Mouse (Mus musculus): ENCODE measurements around the gene Nudt19.
"Not testable (repeated sequence)": the region's sequence is repeated elsewhere in the genome, so short reads cannot be mapped to it uniquely, and the experiment has no call there.

The Nudt19 gene

GRCm38 (mm10) chr7:35565965-35566364, 9.9 kb upstream of the Nudt19 start:
- DNase-seq (ENCODE audit: low read depth): not testable (repeated sequence)

DNA sequence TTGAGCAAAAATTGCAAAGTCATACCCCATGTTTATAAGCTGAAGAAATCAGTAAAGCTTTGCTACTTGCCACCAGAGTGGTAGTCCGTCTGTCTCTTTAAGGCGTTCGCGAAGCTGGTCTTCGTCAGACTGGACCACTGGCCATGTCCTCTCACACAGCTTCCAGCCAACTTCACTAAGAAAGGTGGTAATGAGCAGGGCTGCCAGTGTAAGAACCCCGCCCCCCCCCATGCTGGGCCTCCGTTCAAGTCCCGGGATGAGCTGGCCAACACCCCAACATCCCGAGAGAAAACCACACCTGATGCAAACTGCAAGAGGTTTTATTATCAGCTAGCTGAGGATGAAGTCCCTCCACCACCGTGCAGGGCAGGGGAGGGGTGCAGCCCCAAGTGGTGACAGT, 8.8 kb upstream of the Nudt19 start:
- not testable (repeated sequence) for DNase-seq (ENCODE audit: low read depth)

DNA sequence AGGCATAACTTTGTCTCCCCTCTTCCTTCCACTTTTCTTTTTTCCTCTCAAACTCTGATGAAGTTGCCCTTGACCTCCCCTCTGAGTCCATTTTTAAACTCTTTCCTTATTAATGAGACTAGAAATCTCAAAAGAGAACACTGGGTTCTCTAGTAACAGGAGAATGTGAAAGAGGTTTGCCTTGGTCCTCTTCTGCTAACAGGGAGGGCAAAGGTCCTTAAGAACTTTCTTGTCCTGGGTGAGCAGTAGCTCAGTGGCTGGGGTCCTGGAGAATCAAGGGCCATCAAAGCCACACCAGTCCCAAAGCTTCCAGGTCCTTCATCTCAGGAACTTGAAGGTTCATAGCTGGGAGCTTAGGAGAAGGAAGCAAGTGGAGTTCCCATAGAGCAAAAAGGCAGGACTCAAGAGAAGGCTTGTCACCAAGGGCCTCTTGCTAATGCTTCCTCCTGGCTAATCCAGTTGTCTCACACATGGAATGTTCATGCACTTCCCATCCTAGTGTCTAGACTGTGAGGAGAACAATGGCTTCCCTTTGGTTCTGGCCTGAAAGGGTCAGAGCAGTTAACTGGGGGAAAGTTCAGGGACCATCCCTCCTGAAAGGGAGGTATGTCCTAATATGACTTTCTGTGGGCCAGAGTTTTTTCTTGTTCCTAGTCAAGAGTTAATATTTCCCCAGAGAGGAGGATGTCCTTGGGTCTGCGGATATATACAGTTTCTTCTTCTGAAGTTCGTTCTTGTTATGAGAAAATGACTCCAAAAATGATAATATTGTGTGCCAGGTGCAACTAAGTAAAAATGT, 8.2 kb upstream of the Nudt19 start:
- DNase-seq (ENCODE audit: low read depth): no peak

- no peak for DNase-seq (ENCODE audit: low read depth)
These were observed 7.0 kb upstream of the Nudt19 start for GRCm38 (mm10) chr7:35563071-35563470.

DNA sequence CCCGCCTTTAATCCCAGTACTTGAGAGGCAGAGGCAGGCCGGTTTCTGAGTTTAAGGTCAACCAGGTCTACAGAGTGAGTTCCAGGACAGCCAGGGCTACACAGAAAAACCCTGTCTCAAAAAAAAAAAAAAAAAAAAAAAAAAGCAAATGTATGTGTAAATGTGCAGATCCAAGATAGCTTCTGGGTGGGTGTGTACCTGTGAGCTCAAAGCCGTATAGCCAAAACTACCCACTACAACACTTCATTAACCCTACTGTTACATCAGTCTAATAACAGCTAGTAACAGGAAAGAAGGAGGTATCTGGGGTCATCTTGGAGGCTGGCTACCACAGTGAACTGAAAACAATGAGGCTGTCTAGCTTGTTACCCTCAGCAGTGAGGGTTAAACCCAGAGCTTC, 3.7 kb upstream of the Nudt19 start:
- peak; percentile 33 for DNase-seq (ENCODE audit: low read depth)

DNA sequence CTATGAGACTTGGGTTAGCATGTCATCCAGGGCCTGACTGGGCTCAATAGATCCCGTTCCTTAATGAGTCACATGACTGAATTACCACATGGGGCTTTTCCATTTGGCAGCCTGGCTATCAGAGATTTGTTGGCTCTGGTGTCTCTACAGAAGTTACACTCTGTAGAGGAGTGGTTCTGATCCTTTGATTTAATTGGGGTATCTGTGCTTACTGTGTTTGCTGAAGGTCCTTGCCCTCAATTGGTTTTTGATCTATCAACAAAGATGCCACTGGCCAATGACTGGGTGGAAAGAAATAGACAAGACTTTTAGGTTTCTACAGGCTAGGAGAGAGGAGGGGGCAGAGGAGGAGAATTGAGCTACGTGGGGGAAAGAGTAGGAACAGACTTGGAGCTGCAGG, 2.6 kb upstream of the Nudt19 start:
- no peak for DNase-seq (ENCODE audit: low read depth)

- DNase-seq (ENCODE audit: low read depth): peak; percentile 88
These were observed 1.5 kb upstream of the Nudt19 start for GRCm38 (mm10) chr7:35557577-35557976.

DNA sequence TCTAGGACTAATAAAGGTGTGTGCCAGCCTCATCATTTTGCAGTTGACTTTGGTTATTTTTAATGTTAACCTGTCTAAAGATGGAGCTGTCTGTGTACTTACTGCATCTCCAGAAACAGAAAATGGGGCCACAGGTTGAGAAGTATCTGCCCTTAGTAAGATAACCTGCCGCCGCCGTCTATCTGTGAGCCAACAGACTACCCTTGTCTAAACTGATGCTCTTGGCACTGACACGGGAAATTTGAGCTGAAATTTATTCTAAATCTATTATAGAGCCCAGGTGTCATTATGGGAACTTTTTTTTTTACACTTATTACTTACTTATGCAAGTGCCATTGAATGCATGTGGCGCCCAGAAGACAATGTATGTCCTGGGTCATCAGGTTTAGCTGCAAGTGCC, 801 bp upstream of the Nudt19 start:
- DNase-seq (ENCODE audit: low read depth): no peak

DNA sequence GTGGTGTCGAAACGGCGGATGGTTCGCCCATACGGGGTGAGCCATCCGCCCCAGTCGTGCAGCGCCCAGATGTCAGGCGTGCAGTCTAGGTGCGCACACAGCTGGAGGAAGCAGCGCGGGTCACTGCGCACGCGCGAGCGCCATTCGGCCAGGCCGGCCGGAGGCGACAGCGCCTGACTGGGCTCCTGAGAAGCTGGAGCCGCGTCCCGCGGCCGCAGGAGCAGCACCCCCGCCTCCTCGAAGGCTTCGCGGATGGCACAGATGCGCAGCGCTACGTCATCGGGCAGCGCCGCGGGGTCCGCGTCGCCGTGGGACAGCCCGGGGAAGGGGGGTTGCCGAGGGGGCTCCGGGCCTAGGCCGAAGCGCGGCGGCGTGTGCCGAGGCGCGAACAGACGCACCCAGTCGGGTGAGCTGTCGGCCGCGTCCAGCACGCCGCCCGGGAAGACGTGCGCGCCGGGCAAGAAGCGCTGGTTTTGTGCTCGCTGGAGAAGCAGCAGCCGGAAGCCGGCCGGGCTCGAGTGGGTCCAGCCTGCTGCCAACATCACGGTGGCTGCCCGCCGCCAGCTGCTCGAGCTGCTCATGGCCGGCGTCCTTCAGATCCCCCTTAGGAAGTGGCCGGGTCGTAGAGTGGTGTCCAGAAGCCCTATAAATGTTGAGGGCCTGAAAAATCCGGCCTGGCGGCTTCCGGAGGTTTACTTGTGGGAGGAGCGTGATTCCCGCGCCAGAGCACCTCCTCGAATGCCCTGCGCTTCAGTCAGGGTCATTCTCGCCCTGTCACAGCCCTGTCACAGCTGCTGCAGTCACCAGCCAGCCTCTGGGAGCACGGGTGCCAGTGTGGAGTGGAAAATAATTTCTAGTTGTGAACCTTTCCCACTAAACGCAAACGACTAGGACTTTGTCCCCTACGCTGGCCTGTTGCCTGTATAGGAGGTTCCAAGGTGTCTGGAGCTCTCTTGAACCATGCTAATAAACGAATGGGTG, 590 bp downstream of the Nudt19 start:
- DNase-seq (ENCODE audit: low read depth): peak; percentile 89

GRCm38 (mm10) chr7:35554605-35555175, 1.4 kb downstream of the Nudt19 start:
- DNase-seq (ENCODE audit: low read depth): peak; percentile 73

DNA sequence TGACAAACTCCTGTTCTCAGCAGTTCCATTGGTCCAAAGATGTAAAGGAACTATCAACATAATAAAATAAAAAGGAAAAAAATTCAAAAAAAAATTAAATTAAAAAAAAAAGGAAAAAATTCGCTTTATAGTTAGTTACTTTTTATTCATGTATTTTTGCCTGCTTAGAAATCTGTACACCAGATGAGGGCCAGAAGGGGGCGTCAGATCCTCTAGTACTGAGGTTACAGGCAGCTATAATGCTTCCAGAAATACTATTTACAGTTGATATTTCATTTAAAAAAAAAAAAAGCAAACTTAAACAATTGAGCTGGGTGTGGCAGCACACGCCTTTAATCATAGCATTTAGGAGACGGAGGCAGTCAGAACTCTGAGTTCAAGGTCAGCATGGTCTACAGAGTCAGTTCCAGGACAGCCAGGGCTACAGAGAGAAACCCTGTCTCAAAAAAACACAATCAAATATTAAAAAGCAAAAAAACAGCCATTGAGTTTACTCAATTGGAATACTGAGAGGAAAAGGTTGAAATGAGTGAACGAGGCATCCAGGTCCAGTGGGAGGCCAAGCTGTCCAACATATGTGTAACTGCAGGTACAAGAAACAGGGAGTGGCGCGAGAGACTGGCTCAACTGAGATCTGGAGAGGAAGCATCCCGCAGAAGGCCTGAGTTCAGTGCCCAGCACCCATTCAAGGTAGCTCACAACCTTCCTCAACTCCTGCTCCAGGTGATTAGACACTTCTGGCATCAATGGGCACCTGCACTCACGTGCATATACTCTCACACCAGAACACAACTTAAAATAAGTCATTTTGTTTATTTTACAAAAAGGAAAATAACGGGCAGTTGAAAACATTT, 2.1 kb downstream of the Nudt19 start:
- DNase-seq (ENCODE audit: low read depth): peak; percentile 80

GRCm38 (mm10) chr7:35545881-35546280, 10.2 kb downstream of the Nudt19 start:
- DNase-seq (ENCODE audit: low read depth): peak; percentile 79

GRCm38 (mm10) chr7:35537562-35537961, 18.5 kb downstream of the Nudt19 start, which contains the start of gene Tdrd12:
Gene Tdrd12 (minus strand): TSS chr7:35537745.
- no peak for DNase-seq (ENCODE audit: low read depth)

- DNase-seq (ENCODE audit: low read depth): no peak
These were observed 20.2 kb downstream of the Nudt19 start for GRCm38 (mm10) chr7:35535750-35536512.

GRCm38 (mm10) chr7:35530544-35530943, 25.6 kb downstream of the Nudt19 start:
- DNase-seq (ENCODE audit: low read depth): not testable (repeated sequence)

DNA sequence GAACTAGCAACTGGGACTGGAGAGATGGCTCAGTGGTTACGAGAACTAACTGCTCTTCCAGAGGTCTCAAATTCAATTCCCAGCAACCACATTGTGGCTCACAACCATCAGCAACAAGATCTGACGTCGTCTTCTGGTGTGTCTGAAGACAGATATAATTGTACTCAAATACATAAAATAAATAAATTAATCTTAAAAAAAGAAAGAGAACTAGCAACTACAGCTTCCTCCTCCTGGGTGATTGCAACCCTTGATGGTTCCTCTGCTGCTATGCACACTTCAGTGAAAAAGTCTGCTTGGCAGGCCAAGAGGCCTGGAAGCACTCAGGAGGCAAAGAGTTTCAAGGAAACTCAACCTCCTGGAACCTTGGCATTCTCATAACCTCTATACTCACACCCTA, 26.1 kb downstream of the Nudt19 start:
- DNase-seq (ENCODE audit: low read depth): no peak

GRCm38 (mm10) chr7:35526795-35527194, 29.3 kb downstream of the Nudt19 start:
- DNase-seq (ENCODE audit: low read depth): peak; percentile 72

DNA sequence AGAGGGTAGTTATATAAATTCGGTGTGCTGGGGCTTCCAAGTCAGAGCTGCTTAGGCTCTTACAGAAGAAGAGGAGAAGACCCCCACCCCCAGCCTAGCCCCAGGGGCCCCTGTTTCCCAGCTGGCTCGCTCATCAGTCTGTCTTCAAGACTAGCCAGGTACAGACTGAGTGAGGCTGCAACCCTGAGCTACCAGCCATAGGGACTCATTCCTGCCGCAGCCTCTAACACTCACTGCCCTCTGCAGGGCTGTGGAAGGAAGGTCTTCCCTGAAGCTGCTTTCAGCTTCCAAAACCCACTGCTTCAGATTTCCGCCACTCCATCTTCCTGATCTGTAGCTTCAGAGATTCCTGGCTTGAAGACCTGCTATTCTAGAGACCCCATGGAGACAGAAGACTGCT, 54.1 kb downstream of the Nudt19 start:
- no peak for DNase-seq (ENCODE audit: low read depth)

- no peak for DNase-seq (ENCODE audit: low read depth)
These were observed 58.6 kb downstream of the Nudt19 start for GRCm38 (mm10) chr7:35497516-35497915.
